In genomic region chr4:129227170-129227984, GRCm38 (mm10) we compare ENCODE assay signal across 7 mouse cellular contexts. TPM values are rescaled to one million over a fixed set of nuclear protein-coding genes. Genes with fewer than 3 reads are reported as not detected.
DNase-seq lines count a peak whose midpoint lies in the region; ATAC-seq and TF ChIP-seq lines count a peak whose summit lies in the region.

No protein-coding gene starts in this region.

- H3K4me1 ChIP-seq in ES-E14 (ENCODE audit: control insufficient read depth in 2 of 2, insufficient read depth in 2 of 2, low read length in 2 of 2, poor library complexity in 1 of 2): peaks cover 18 to 48% of the 10 kb centered on the region in 2 experiments
- peaks cover 64% of the 10 kb centered on the region for H3K4me1 ChIP-seq in hindbrain, embryonic 12.5 days
- peaks cover 69% of the 10 kb centered on the region for H3K4me1 ChIP-seq in limb, embryonic 15.5 days

- peaks cover 29% of the 10 kb centered on the region for H3K27me3 ChIP-seq in hindbrain, embryonic 12.5 days
- no peaks in the 10 kb centered on the region for H3K27me3 ChIP-seq in limb, embryonic 15.5 days

- H3K27ac ChIP-seq in ES-E14 (ENCODE audit: insufficient read depth, low read depth, low read length, poor library complexity, severe bottlenecking): peak overlapping the region; percentile 78
- H3K27ac ChIP-seq in hindbrain, embryonic 12.5 days: peak overlapping the region; percentile 81
- H3K27ac ChIP-seq in limb, embryonic 15.5 days: peak overlapping the region; percentile 60; the same call in 1 of the 2 replicates

- 7% methylated on average over 22 of the region's 22 CpGs for WGBS in hindbrain, embryonic 12.5 days
- 12% methylated on average over 22 of the region's 22 CpGs for WGBS in limb, embryonic 15.5 days

- H3K9me3 ChIP-seq in ES-E14 (ENCODE audit: control insufficient read depth, insufficient read depth, low read depth, low read length): no peaks in the 10 kb centered on the region
- H3K9me3 ChIP-seq in hindbrain, embryonic 12.5 days (replicated peaks): no peaks in the 10 kb centered on the region
- no peaks in the 10 kb centered on the region for H3K9me3 ChIP-seq in limb, embryonic 15.5 days

- DNase-seq in ES-E14 (ENCODE audit: low read depth, low spot score): no peak
- peak; percentile 44 for DNase-seq in ZHBTc4 (ENCODE audit: low read depth, low spot score)
- DNase-seq in layer of hippocampus, adult 9-10 months (ENCODE audit: low spot score): no peak
- no peak for DNase-seq in right cerebral cortex, adult 2 months (ENCODE audit: low spot score in 2 of 2)
- DNase-seq in lung, postnatal 25 days (ENCODE audit: low spot score): no peak

- peaks cover 33% of the 10 kb centered on the region; the same call in 1 of the 2 replicates for H3K36me3 ChIP-seq in ES-E14 (ENCODE audit: control insufficient read depth, insufficient read depth, low read length, poor library complexity, severe bottlenecking)
- H3K36me3 ChIP-seq in hindbrain, embryonic 12.5 days: peaks cover 24% of the 10 kb centered on the region; the same call in 1 of the 2 replicates
- peaks cover 26% of the 10 kb centered on the region for H3K36me3 ChIP-seq in limb, embryonic 15.5 days

- peak overlapping the region; percentile 57 to 67 for H3K4me3 ChIP-seq in ES-E14 (ENCODE audit: insufficient read depth in 1 of 2, low read depth in 1 of 2, low read length in 2 of 2, poor library complexity in 1 of 2, severe bottlenecking in 1 of 2)
- H3K4me3 ChIP-seq in hindbrain, embryonic 12.5 days: peak overlapping the region; percentile 40
- peak overlapping the region; percentile 19 for H3K4me3 ChIP-seq in limb, embryonic 15.5 days

- peak overlapping the region; percentile 12; the same call in 1 of the 2 replicates for H3K9ac ChIP-seq in ES-E14 (ENCODE audit: insufficient read depth, low read depth, low read length, poor library complexity, severe bottlenecking)
- peak overlapping the region; percentile 70 for H3K9ac ChIP-seq in hindbrain, embryonic 12.5 days
- H3K9ac ChIP-seq in limb, embryonic 15.5 days: no peak overlapping the region

- ATAC-seq in hindbrain, embryonic 12.5 days (ENCODE audit: low FRiP score): peak; percentile 33; the same call in 1 of the 2 replicates
- ATAC-seq in limb, embryonic 15.5 days (ENCODE audit: insufficient number of reproducible peaks, low FRiP score, low TSS enrichment, low read depth): no peak

- in situ Hi-C loops in ES-E14 (cut with MboI; ENCODE audit: low sequenced_read_pairs in 2 of 2, unreplicated experiment in 2 of 2): no loop called here

- peak overlapping the region; percentile 59 for H3K4me2 ChIP-seq in hindbrain, embryonic 12.5 days (replicated peaks)
- peak overlapping the region; percentile 42 for H3K4me2 ChIP-seq in limb, embryonic 15.5 days

TF ChIP-seq in ES-E14, 5 proteins besides CTCF, POLR2A, EP300 and RAD21:
- TF ChIP-seq CHD2 (IDR thresholded peaks at IDR 0.05; ENCODE audit: low read depth, low read length) (no peak), HCFC1 (IDR thresholded peaks at IDR 0.05; ENCODE audit: borderline replicate concordance, insufficient read depth, low read length) (no peak), ZNF384 (IDR thresholded peaks at IDR 0.05; ENCODE audit: low read depth, low read length) (no peak), MAFK (IDR thresholded peaks at IDR 0.05; ENCODE audit: insufficient read depth, low read depth, low read length) (no peak), ZC3H11A (IDR thresholded peaks at IDR 0.05; ENCODE audit: borderline replicate concordance, low read depth, low read length) (no peak)

RNA-seq across cellular contexts. Expression of gene C77080, which starts 33.8 kb away (rescaled TPM):
- 14.4 and 22.5 TPM in 2 replicates for total RNA-seq in ES-E14 (2012; rRNA removed)
- 6.0 and 6.4 TPM in 2 replicates for polyA plus RNA-seq in hindbrain, embryonic 12.5 days (2016; fragmentation: Nextera tagmentation; extraction: Ambion mirVana)
- 9.6 and 11.6 TPM in 2 replicates for polyA plus RNA-seq in limb, embryonic 15.5 days (2015; fragmentation: Nextera tagmentation; extraction: Ambion mirVana)

RNA-seq across cellular contexts. Expression of gene Yars, which starts 37.8 kb away (rescaled TPM):
- total RNA-seq in ES-E14 (2012; rRNA removed): 125 and 136 TPM in 2 replicates
- 98.1 and 104 TPM in 2 replicates for polyA plus RNA-seq in hindbrain, embryonic 12.5 days (2016; fragmentation: Nextera tagmentation; extraction: Ambion mirVana)
- polyA plus RNA-seq in limb, embryonic 15.5 days (2015; fragmentation: Nextera tagmentation; extraction: Ambion mirVana): 80.5 and 82.6 TPM in 2 replicates

RNA-seq across cellular contexts. Expression of gene S100pbp, which starts 37.9 kb away (rescaled TPM):
- 25.5 and 25.7 TPM in 2 replicates for total RNA-seq in ES-E14 (2012; rRNA removed)
- polyA plus RNA-seq in hindbrain, embryonic 12.5 days (2016; fragmentation: Nextera tagmentation; extraction: Ambion mirVana): 23.2 and 26.7 TPM in 2 replicates
- 16.5 and 18.8 TPM in 2 replicates for polyA plus RNA-seq in limb, embryonic 15.5 days (2015; fragmentation: Nextera tagmentation; extraction: Ambion mirVana)
